Mouse (Mus musculus): ENCODE results near the gene Ubxn6. TPM values are rescaled to one million over a fixed set of nuclear protein-coding genes. Genes with fewer than 3 reads are reported as not detected.

Ubxn6 gene
- total and polyA plus RNA-seq, 3 experiments, result 28.2 to 42.2 TPM; not detected in 1

DNA sequence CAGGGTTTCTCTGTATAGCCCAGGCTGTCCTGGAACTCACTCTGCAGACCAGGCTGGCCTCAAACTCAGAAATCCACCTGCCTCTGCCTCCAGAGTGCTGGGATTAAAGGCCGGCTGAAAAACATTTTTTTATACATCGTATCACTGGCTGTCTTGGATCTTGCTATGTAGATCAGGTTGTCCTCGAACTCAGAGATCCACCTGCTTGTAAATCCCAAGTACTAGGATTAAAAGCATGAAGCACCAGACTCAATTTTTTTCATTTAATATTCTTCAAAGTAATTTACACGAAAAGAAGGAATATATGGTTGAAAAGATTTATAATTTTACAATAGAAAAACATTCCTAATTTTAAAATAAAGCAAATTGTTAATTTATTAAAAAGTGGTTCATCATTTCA, 35.5 kb downstream of the Ubxn6 start:
- H3K27ac ChIP-seq (ENCODE audit: control insufficient read depth, low read depth, low read length), result peak overlapping the region; percentile 88
- TF ChIP-seq ZKSCAN1 (IDR thresholded peaks at IDR 0.05; ENCODE audit: low read depth, low read length) (no peak), MYB (IDR thresholded peaks at IDR 0.05; ENCODE audit: low read depth, low read length) (no peak), USF2 (IDR thresholded peaks at IDR 0.05; ENCODE audit: borderline replicate concordance in 1 of 2, insufficient read depth in 1 of 2, low read depth in 1 of 2, low read length in 2 of 2) (no peak), MYC (IDR thresholded peaks at IDR 0.05; ENCODE audit: low read depth, low read length) (no peak), MAFK (IDR thresholded peaks at IDR 0.05; ENCODE audit: borderline replicate concordance, low read depth, low read length) (no peak), CHD1 (IDR thresholded peaks at IDR 0.05; ENCODE audit: low read depth, low read length) (0 out of 2 replicates have a peak, but pooled peaks have one; percentile 74)
- peak overlapping the region; percentile 73 for H3K9ac ChIP-seq (ENCODE audit: control insufficient read depth, low read depth, low read length, poor library complexity, severe bottlenecking)
- H3K4me1 ChIP-seq (ENCODE audit: control insufficient read depth in 1 of 2, insufficient read depth in 2 of 2, low read length in 2 of 2), result peaks cover 6 to 33% of the 10 kb centered on the region in 2 experiments
- H3K36me3 ChIP-seq (ENCODE audit: control insufficient read depth in 1 of 2, insufficient read depth in 2 of 2, low read length in 2 of 2), result peaks cover 8 to 38% of the 10 kb centered on the region in 2 experiments
- H3K9me3 ChIP-seq (replicated peaks; ENCODE audit: insufficient read depth, low read length), result no peaks in the 10 kb centered on the region
- peak overlapping the region; percentile 27 to 41 for H3K4me3 ChIP-seq (ENCODE audit: control insufficient read depth in 1 of 2, insufficient read depth in 1 of 2, low read depth in 2 of 2, low read length in 2 of 2)
- DNase-seq (ENCODE audit: low read depth, low spot score), result peak; percentile 45
- H3K79me2 ChIP-seq (ENCODE audit: control insufficient read depth, insufficient read depth, low read length, poor library complexity), result peaks cover 57% of the 10 kb centered on the region
- H3K27me3 ChIP-seq (ENCODE audit: control insufficient read depth in 1 of 2, insufficient read depth in 2 of 2, low read length in 2 of 2), result no peaks in the 10 kb centered on the region

DNA sequence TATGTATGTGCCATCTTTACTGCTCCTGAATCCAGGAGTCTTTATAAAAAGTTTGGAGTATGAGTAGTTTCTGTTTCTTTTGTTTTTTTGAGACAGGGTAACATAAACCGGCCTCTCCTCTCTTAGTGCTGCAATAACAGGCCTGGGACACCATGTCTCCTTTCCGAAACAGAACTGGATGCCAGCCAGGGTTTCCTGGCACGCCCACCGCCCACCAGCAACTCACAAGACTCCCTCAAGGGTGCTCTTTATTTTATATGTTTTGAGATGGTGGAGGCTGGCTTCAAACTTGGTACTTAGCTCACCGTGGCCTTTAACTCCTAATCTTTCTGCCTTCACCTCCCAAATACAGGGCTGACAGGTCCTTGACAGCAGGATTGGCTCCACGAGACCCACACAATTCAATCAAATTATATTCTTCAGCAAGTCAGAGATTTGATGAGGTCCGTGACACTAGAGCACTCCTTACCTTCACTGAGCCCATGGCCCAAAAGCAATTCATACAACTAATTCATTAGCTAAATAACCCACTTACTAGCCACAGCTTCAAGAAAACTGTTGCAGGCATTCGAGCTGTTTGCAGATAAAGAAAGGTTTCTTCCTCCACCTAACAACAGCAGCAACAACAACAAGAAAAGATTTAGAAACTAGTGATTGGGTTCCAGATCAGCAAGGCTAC, 36.1 kb downstream of the Ubxn6 start:
- Histone ChIP-seq H3K27ac (ENCODE audit: control insufficient read depth, low read depth, low read length) (peak overlapping the region; percentile 88), H3K9ac (ENCODE audit: control insufficient read depth, low read depth, low read length, poor library complexity, severe bottlenecking) (peak overlapping the region; percentile 73), H3K4me3 (ENCODE audit: control insufficient read depth in 1 of 2, insufficient read depth in 1 of 2, low read depth in 2 of 2, low read length in 2 of 2) (peak overlapping the region; percentile 8 to 44), H3K4me1 (ENCODE audit: control insufficient read depth in 1 of 2, insufficient read depth in 2 of 2, low read length in 2 of 2) (peaks cover 6 to 35% of the 10 kb centered on the region in 2 experiments), H3K36me3 (ENCODE audit: control insufficient read depth in 1 of 2, insufficient read depth in 2 of 2, low read length in 2 of 2) (peaks cover 4 to 38% of the 10 kb centered on the region in 2 experiments), H3K27me3 (ENCODE audit: control insufficient read depth in 1 of 2, insufficient read depth in 2 of 2, low read length in 2 of 2) (no peaks in the 10 kb centered on the region), H3K79me2 (ENCODE audit: control insufficient read depth, insufficient read depth, low read length, poor library complexity) (peaks cover 60% of the 10 kb centered on the region), H3K9me3 (replicated peaks; ENCODE audit: insufficient read depth, low read length) (no peaks in the 10 kb centered on the region)
- DNase-seq (ENCODE audit: low read depth, low spot score), result peak; percentile 84
- TF ChIP-seq MAZ (IDR thresholded peaks at IDR 0.05; ENCODE audit: low read depth, low read length), result no peak
- no peak for TF ChIP-seq ZMIZ1 (IDR thresholded peaks at IDR 0.05; ENCODE audit: low read depth, low read length)
- no peak for TF ChIP-seq GATA1 (IDR thresholded peaks at IDR 0.05; ENCODE audit: low read depth, low read length)
- TF ChIP-seq MYB (IDR thresholded peaks at IDR 0.05; ENCODE audit: low read depth, low read length), result no peak
- TF ChIP-seq USF2 (IDR thresholded peaks at IDR 0.05; ENCODE audit: borderline replicate concordance in 1 of 2, insufficient read depth in 1 of 2, low read depth in 1 of 2, low read length in 2 of 2), result no peak
- no peak for TF ChIP-seq ELF1 (IDR thresholded peaks at IDR 0.05; ENCODE audit: low read depth, low read length)
- no peak for TF ChIP-seq EP300 (IDR thresholded peaks at IDR 0.05; ENCODE audit: low read depth in 1 of 2, low read length in 2 of 2)
- no peak for TF ChIP-seq JUND (IDR thresholded peaks at IDR 0.05; ENCODE audit: low read depth, low read length)
- TF ChIP-seq NRF1 (IDR thresholded peaks at IDR 0.05; ENCODE audit: insufficient read depth, low read depth, low read length, poor library complexity, severe bottlenecking), result no peak
- no peak; the same call in 1 of the 2 replicates for TF ChIP-seq USF1 (IDR thresholded peaks at IDR 0.05; ENCODE audit: low read depth, low read length)
- no peak for TF ChIP-seq UBTF (IDR thresholded peaks at IDR 0.05; ENCODE audit: borderline replicate concordance, insufficient read depth, low read depth, low read length)
- no peak for TF ChIP-seq BHLHE40 (IDR thresholded peaks at IDR 0.05; ENCODE audit: borderline replicate concordance, low read depth, low read length)
- peak; percentile 29; the same call in 1 of the 2 replicates for TF ChIP-seq NELFE (IDR thresholded peaks at IDR 0.05; ENCODE audit: low read depth, low read length)
- TF ChIP-seq CHD2 (IDR thresholded peaks at IDR 0.05; ENCODE audit: low read length), result no peak
- peak; percentile 31; the same call in 1 of the 2 replicates for TF ChIP-seq MAX (IDR thresholded peaks at IDR 0.05; ENCODE audit: low read length)
- no peak; the same call in 1 of the 2 replicates for TF ChIP-seq RCOR1 (IDR thresholded peaks at IDR 0.05; ENCODE audit: low read depth, low read length)
- TF ChIP-seq TBP (IDR thresholded peaks at IDR 0.05; ENCODE audit: low read depth, low read length), result peak; percentile 41; the same call in 1 of the 2 replicates
- TF ChIP-seq SIN3A (IDR thresholded peaks at IDR 0.05; ENCODE audit: low read length), result peak; percentile 55; the same call in 1 of the 2 replicates
- TF ChIP-seq SMC3 (IDR thresholded peaks at IDR 0.05; ENCODE audit: low read depth, low read length), result no peak
- TF ChIP-seq ETS1 (IDR thresholded peaks at IDR 0.05; ENCODE audit: low read depth, low read length), result 0 out of 2 replicates have a peak, but pooled peaks have one; percentile 0
- TF ChIP-seq ZC3H11A (IDR thresholded peaks at IDR 0.05; ENCODE audit: low read depth, low read length), result no peak
- TF ChIP-seq E2F4 (IDR thresholded peaks at IDR 0.05; ENCODE audit: borderline replicate concordance, low read depth, low read length), result 0 out of 2 replicates have a peak, but pooled peaks have one; percentile 9
- no peak for TF ChIP-seq MEF2A (IDR thresholded peaks at IDR 0.05; ENCODE audit: extremely low read depth, insufficient replicate concordance, low read depth, low read length, poor library complexity, severe bottlenecking)
- no peak for TF ChIP-seq TCF12 (IDR thresholded peaks at IDR 0.05; ENCODE audit: low read depth, low read length)
- no peak for TF ChIP-seq GABPA (IDR thresholded peaks at IDR 0.05; ENCODE audit: low read depth, low read length)

All from MEL (cell line).